Mouse (Mus musculus) limb, embryonic 15.5 days (tissue): ENCODE results near the gene Robo1. TPM values are rescaled to one million over a fixed set of nuclear protein-coding genes. Genes with fewer than 3 reads are reported as not detected.

Experiments
- ATAC-seq: fragments of 200-750 bp; cut with Nextera tagmentation; 2 replicates; pipeline ENCODE4 v1.8.0; 2017; ENCODE audit warnings: low read depth, moderate TSS enrichment; ENCODE audit not compliant: insufficient number of reproducible peaks, low FRiP score, low TSS enrichment
- H3K27ac ChIP-seq: fragments of 300-500 bp; sonication (generic); 2 replicates; pipeline ENCODE4 v1.5.1; 2015; ENCODE audit warnings: moderate library complexity, mild to moderate bottlenecking, inconsistent platforms
- H3K27me3 ChIP-seq: fragments of 300-500 bp; sonication (generic); 2 replicates; pipeline ENCODE4 v1.6.1; 2015; ENCODE audit warnings: inconsistent platforms
- H3K36me3 ChIP-seq: fragments of 300-500 bp; sonication (generic); 2 replicates; pipeline ENCODE4 v1.6.1; 2015; ENCODE audit warnings: inconsistent platforms
- H3K4me1 ChIP-seq: fragments of 300-500 bp; sonication (generic); 2 replicates; pipeline ENCODE4 v1.6.1; 2015; ENCODE audit warnings: inconsistent platforms
- H3K4me2 ChIP-seq: fragments of 300-500 bp; sonication (generic); 2 replicates; pipeline ENCODE4 v1.6.1; 2015; ENCODE audit warnings: mild to moderate bottlenecking, inconsistent platforms
- H3K4me3 ChIP-seq: fragments of 300-500 bp; sonication (generic); 2 replicates; pipeline ENCODE4 v1.5.1; 2015; ENCODE audit warnings: mild to moderate bottlenecking, inconsistent platforms
- H3K9ac ChIP-seq: fragments of 300-500 bp; sonication (generic); 2 replicates; pipeline ENCODE4 v1.6.1; 2015; ENCODE audit warnings: inconsistent platforms
- H3K9me3 ChIP-seq: fragments of 300-500 bp; sonication (generic); 2 replicates; pipeline ENCODE4 v1.6.1; 2016; ENCODE audit warnings: inconsistent platforms
- WGBS: fragments of 180-500 bp; shearing (Covaris S2); methylation state at CpG from one replicate; pipeline ENCODE4 v1.1.7; 2015; 5-methylcytosine and 5-hydroxymethylcytosine counted together
- polyA plus RNA-seq: library from polyadenylated mRNA; unstranded; fragments of >200 nt; fragmentation: Nextera tagmentation; extraction: Ambion mirVana; gene quantifications from 2 replicates; pipeline ENCODE4 v1.2.1, GENCODE M21; 2015

Gene Robo1
- polyA plus RNA-seq, 1 experiment from 2014 or later = 36.3 TPM

DNA sequence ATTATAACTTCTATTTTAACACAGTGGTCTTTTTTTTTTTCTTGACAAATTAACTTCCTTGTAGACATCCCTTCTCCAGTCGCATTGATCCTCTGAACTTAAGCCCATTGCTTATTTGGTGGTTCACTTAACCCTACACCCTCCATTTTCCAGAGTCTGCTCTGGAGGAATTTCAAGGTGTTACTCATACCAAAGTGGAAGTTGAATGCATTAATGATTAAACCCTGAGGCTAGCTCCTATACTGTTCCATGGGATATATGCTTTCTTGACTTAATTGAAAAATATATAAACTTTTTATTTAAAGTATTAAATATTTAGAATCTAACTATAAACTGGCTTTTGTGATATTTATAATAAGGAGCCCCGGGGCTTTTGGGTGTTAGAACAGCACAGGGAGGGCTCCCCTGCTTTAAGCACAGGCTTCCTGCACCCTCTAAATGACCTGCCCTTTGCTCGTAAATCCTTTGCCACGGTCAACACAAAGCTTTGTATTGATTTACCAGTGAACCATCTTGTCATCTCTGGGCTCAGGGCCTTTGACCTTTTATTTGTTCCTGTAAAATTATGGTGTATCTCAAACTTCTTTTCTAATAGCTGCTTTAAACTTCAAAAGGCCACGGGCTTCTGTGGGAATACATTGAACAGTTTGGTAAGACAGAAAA lies 522.4 kb downstream of the Robo1 start:
- Histone ChIP-seq H3K9ac (no peak overlapping the region), H3K27me3 (no peaks in the 10 kb centered on the region), H3K36me3 (no peaks in the 10 kb centered on the region), H3K9me3 (no peaks in the 10 kb centered on the region), H3K4me1 (peaks cover 5% of the 10 kb centered on the region; the same call in 1 of the 2 replicates), H3K4me2 (no peak overlapping the region), H3K27ac (no peak overlapping the region), H3K4me3 (no peak overlapping the region)
- WGBS = 33% methylated on average over 5 of the region's 5 CpGs
- no peak for ATAC-seq

DNA sequence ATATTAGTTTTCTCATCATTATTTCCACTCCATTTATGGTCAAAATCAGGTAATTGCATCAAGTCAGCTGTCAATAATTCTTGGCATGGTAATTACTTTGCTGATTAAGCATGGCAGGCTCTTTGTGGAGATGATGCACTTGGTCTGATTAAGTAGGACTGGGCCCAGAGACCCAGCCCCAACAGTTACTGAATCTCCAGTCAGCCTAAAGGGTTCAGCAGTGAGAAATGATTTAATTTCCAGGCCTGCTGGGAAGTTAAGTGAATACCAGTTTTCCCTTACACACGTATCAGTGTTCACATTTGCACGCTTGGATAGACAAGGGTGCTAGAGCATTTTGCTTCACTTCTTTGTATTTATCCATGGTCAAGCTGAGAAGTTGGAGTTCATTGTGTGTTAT lies 526.2 kb downstream of the Robo1 start:
- Histone ChIP-seq H3K4me1 (peaks cover 3% of the 10 kb centered on the region; the same call in 1 of the 2 replicates), H3K4me3 (no peak overlapping the region), H3K9ac (no peak overlapping the region), H3K27me3 (no peaks in the 10 kb centered on the region), H3K27ac (no peak overlapping the region), H3K36me3 (no peaks in the 10 kb centered on the region), H3K4me2 (no peak overlapping the region), H3K9me3 (no peaks in the 10 kb centered on the region)
- 85% methylated on average over 2 of the region's 2 CpGs for WGBS
- ATAC-seq = no peak

- Histone ChIP-seq H3K27ac (no peak overlapping the region), H3K4me1 (no peaks in the 10 kb centered on the region), H3K4me3 (no peak overlapping the region), H3K9ac (no peak overlapping the region), H3K9me3 (no peaks in the 10 kb centered on the region), H3K36me3 (no peaks in the 10 kb centered on the region), H3K4me2 (no peak overlapping the region), H3K27me3 (no peaks in the 10 kb centered on the region)
- WGBS = 84% methylated on average over 1 of the region's 1 CpGs
- no peak for ATAC-seq
These were observed 530.9 kb downstream of the Robo1 start for GRCm38 (mm10) chr16:72839031-72839430.

DNA sequence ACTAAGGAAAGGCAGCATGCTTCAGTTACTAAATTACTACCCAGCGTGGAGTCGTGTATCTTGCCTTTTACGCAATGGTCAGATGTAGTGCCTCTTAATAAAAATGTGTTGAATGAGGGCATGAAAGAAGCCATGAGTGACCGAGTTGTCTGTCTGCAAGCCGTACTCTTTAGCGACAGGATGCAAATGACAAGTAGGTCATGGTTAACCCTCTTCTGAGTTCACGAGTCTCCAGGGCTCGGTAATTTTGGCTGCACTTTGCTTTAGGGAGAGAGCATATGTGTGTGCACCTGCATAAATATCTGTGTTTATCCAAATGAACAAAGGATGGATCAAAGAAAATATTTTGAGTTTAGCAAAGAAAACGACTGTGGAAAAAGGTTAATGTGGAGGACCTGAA lies 533.0 kb downstream of the Robo1 start:
- Histone ChIP-seq H3K9me3 (no peaks in the 10 kb centered on the region), H3K27ac (no peak overlapping the region), H3K9ac (no peak overlapping the region), H3K4me3 (no peak overlapping the region), H3K4me1 (no peaks in the 10 kb centered on the region), H3K27me3 (no peaks in the 10 kb centered on the region), H3K4me2 (no peak overlapping the region), H3K36me3 (no peaks in the 10 kb centered on the region)
- no peak for ATAC-seq
- 64% methylated on average over 9 of the region's 9 CpGs for WGBS

- H3K27me3 ChIP-seq = no peaks in the 10 kb centered on the region
- no peak overlapping the region for H3K4me3 ChIP-seq
- ATAC-seq = peak; percentile 26; the same call in 1 of the 2 replicates
- H3K9ac ChIP-seq = no peak overlapping the region
- peaks cover 12% of the 10 kb centered on the region for H3K4me1 ChIP-seq
- 49% methylated on average over 9 of the region's 9 CpGs for WGBS
- H3K36me3 ChIP-seq = no peaks in the 10 kb centered on the region
- no peak overlapping the region for H3K27ac ChIP-seq
- H3K9me3 ChIP-seq = no peaks in the 10 kb centered on the region
- no peak overlapping the region for H3K4me2 ChIP-seq
These were observed 546.0 kb downstream of the Robo1 start for GRCm38 (mm10) chr16:72854101-72854500.

- H3K36me3 ChIP-seq = no peaks in the 10 kb centered on the region
- 34% methylated on average over 5 of the region's 5 CpGs for WGBS
- no peak overlapping the region for H3K4me2 ChIP-seq
- no peak overlapping the region for H3K4me3 ChIP-seq
- H3K27me3 ChIP-seq = no peaks in the 10 kb centered on the region
- ATAC-seq = peak; percentile 83
- H3K27ac ChIP-seq = peak overlapping the region; percentile 55
- no peak overlapping the region for H3K9ac ChIP-seq
- no peaks in the 10 kb centered on the region for H3K9me3 ChIP-seq
- peaks cover 12% of the 10 kb centered on the region for H3K4me1 ChIP-seq
These were observed 546.9 kb downstream of the Robo1 start for GRCm38 (mm10) chr16:72854809-72855503.

DNA sequence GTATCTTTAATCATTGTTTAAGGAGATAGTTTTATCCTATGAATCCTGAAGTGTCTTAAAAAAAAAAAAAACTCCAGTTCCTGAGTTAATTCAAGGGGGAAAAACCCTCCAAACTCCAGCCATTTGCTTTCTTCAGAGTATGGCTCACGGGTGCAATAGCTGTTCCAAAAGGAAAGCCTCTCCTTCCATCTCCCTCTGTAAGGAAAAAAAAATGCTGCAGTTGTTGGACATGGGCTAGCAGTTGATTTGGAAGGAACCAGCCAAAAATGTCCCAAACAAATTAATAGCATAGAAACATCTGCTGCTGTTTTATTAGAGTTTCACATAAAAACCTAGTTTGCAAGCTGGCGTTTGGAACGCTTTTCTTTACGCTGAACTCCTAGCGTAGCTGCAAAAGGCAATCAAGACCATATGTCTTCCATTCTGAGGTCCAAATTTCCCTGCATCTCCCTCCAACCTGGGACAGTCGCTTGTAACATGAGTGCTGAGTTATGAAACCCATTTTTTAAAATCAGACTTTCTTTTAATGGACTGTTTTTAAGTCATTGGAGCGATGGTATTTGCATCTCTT lies 553.7 kb downstream of the Robo1 start:
- H3K27me3 ChIP-seq = no peaks in the 10 kb centered on the region
- H3K27ac ChIP-seq = no peak overlapping the region
- 19% methylated on average over 7 of the region's 7 CpGs for WGBS
- peak overlapping the region; percentile 5; the same call in 1 of the 2 replicates for H3K4me2 ChIP-seq
- H3K4me1 ChIP-seq = peaks cover 5% of the 10 kb centered on the region; the same call in 1 of the 2 replicates
- no peaks in the 10 kb centered on the region for H3K9me3 ChIP-seq
- H3K4me3 ChIP-seq = no peak overlapping the region
- no peak overlapping the region for H3K9ac ChIP-seq
- peak; percentile 69; the same call in 1 of the 2 replicates for ATAC-seq
- H3K36me3 ChIP-seq = no peaks in the 10 kb centered on the region

DNA sequence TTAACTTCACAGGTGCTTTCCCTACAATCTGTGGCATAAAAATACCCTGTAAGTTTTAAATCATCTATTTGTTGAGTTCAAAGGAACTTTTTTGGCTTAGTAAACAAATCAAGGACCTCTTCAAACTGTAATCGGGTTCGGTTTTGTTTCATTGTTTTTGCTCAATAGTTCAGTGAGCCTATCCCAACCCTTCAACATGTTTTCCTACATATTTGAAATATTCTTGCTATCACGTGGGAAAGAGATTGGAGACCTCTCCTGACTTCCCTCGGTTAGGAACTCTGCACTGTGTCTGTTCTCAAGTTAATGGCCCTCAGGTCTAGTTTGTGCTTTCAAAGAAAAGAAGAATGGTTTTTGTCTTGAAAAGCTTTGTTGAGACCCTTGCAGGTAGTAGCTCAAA lies 557.9 kb downstream of the Robo1 start:
- H3K9me3 ChIP-seq = no peaks in the 10 kb centered on the region
- no peak overlapping the region for H3K4me2 ChIP-seq
- no peaks in the 10 kb centered on the region for H3K36me3 ChIP-seq
- WGBS = 76% methylated on average over 4 of the region's 4 CpGs
- ATAC-seq = no peak
- H3K9ac ChIP-seq = no peak overlapping the region
- H3K27ac ChIP-seq = no peak overlapping the region
- H3K27me3 ChIP-seq = no peaks in the 10 kb centered on the region
- peaks cover 7% of the 10 kb centered on the region; the same call in 1 of the 2 replicates for H3K4me1 ChIP-seq
- no peak overlapping the region for H3K4me3 ChIP-seq

DNA sequence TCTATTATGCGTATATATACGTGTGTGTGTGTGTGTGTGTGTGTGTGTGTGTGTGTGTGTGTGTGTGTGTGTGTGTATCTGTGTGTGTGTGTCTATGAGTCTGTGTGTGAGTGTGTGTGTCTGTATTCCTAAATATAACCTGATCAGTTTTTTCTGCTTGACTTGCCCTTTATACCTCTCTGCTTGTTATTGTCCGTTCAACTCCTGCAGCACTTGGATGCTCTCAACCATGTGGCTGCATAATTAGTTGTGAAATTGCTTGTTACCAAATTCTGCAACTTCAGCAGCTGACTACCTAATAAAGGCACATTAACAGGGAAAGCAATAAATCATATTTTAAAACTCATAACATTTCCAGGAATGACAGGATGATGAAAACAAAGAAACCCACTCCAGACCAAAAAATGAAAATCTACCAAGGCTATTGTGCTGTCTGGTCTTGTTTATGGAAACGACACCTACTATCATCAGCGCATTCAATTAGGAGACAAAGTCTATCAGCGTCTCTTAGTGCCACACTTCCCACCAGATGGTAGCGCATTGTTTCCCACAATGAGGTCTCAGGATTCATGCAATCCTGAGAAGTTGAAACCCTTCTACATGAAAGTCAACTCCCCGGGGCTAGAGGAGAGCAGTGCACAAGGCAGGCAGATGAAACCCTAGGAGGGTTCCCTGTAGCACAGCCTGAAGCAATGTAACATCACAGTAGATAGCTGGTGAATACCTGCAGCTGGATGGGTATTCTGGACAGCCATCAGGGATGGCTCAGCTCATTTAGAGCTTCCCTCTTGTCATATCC lies 567.0 kb downstream of the Robo1 start:
- H3K36me3 ChIP-seq = no peaks in the 10 kb centered on the region
- ATAC-seq = no peak
- no peak overlapping the region for H3K4me2 ChIP-seq
- no peak overlapping the region for H3K4me3 ChIP-seq
- no peak overlapping the region for H3K27ac ChIP-seq
- no peaks in the 10 kb centered on the region for H3K4me1 ChIP-seq
- 69% methylated on average over 8 of the region's 8 CpGs for WGBS
- H3K9ac ChIP-seq = no peak overlapping the region
- H3K9me3 ChIP-seq = no peaks in the 10 kb centered on the region
- H3K27me3 ChIP-seq = no peaks in the 10 kb centered on the region

GRCm38 (mm10) chr16:72888108-72888507 lies 580.0 kb downstream of the Robo1 start:
- H3K4me2 ChIP-seq = no peak overlapping the region
- no peaks in the 10 kb centered on the region for H3K27me3 ChIP-seq
- 29% methylated on average over 7 of the region's 7 CpGs for WGBS
- no peaks in the 10 kb centered on the region for H3K36me3 ChIP-seq
- no peaks in the 10 kb centered on the region for H3K4me1 ChIP-seq
- no peak overlapping the region for H3K9ac ChIP-seq
- H3K9me3 ChIP-seq = no peaks in the 10 kb centered on the region
- H3K4me3 ChIP-seq = no peak overlapping the region
- ATAC-seq = no peak
- no peak overlapping the region for H3K27ac ChIP-seq

DNA sequence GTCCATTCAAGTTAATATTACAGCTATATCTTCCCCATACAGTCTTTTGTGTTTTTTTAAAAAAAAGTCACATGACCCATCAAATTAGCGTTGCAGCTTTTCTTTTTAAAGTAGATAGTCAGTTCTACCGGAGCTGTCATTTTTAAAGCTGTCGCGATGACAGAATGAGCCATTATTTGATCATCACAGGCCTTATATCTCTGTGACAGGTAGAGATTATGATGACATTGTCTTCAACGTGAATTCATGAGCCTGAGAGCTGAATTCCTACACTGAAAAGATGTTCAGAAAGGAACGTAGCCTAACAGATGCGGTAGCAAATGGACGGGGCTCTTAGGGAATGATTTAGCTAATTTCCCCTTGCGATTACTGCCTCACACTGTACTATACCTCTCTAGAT lies 581.3 kb downstream of the Robo1 start:
- 81% methylated on average over 9 of the region's 9 CpGs for WGBS
- Histone ChIP-seq H3K9me3 (no peaks in the 10 kb centered on the region), H3K4me3 (no peak overlapping the region), H3K9ac (no peak overlapping the region), H3K27ac (no peak overlapping the region), H3K4me2 (no peak overlapping the region), H3K36me3 (no peaks in the 10 kb centered on the region), H3K4me1 (no peaks in the 10 kb centered on the region), H3K27me3 (no peaks in the 10 kb centered on the region)
- no peak for ATAC-seq
